Mouse (Mus musculus) testis, adult 2 months (tissue): Measurements from ENCODE around the gene Hgd.

Experiments
- CTCF ChIP-seq: fragments of 200-500 bp; IDR thresholded peaks from 2 replicates; pipeline ENCODE4 v1.5.1; 2012; ENCODE audit warnings: low read depth, mild to moderate bottlenecking, inconsistent platforms, low read length, moderate library complexity; ENCODE audit not compliant: control insufficient read depth, insufficient read depth, insufficient replicate concordance
- POLR2A ChIP-seq: fragments of 200-500 bp; IDR thresholded peaks from 2 replicates; pipeline ENCODE4 v1.6.1; 2012; ENCODE audit warnings: low read depth, mild to moderate bottlenecking, inconsistent platforms, low read length, moderate library complexity; ENCODE audit not compliant: control insufficient read depth

- TF ChIP-seq POLR2A (no peak), CTCF (no peak)
Measured at GRCm38 (mm10) chr16:37617695-37618094, 37.7 kb downstream of the Hgd start.
